Comparison of ENCODE assay signal across 8 mouse cellular contexts in the genomic region with DNA sequence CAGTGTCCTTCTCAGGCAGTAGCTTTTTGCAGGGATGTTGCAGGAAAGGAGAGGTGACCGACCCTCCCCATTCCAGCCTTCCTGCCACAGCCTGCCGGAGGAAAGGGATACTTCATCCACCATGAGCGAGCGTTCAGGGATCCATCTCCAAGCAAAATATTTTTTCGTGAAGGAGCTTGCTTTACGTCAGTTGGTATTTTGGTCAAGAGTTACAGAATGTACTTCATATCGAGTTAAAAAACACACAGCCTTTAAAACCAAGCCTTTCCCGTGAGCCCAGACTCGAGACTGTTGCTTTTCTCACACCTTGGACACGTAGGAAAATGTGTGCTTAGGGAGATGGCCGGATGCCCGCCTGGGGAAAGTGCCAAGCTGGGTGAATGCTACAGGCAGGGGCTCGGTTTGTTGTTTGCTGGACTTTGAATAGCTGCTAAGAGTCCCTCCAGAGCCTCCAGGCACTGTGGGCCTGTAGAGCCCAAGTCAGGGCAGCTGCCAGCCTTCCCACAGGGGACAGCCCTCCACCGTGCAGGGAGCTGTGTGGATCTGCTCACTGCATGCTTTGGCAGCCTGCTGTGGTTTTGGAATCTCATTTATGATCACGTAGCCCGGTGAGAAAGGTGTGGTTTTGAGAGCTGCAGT. TPM values are rescaled to one million over a fixed set of nuclear protein-coding genes. Genes with fewer than 3 reads are reported as not detected.
DNase-seq lines count a peak whose midpoint lies in the region; ATAC-seq and TF ChIP-seq lines count a peak whose summit lies in the region.

No protein-coding gene starts in this region.

- peak; percentile 61 for DNase-seq in brain, embryonic 18.5 days (ENCODE audit: low read depth, low spot score)
- DNase-seq in frontal cortex, postnatal 10 days (ENCODE audit: low spot score in 2 of 2): peak; percentile 76 to 82
- DNase-seq in heart, postnatal 36 days: peak; percentile 83 to 88
- DNase-seq in layer of hippocampus, postnatal 10 days (ENCODE audit: low spot score in 2 of 2): peak; percentile 90 to 91
- peak; percentile 90 to 94 for DNase-seq in lung, postnatal 4 days
- peak; percentile 89 for DNase-seq in testis, postnatal 10 days (ENCODE audit: low spot score)

- intact Hi-C loops in heart, postnatal 36 days (cut with DNase I): loop anchor here (1.0 to 2.0 kb wide), 3 partner anchors 26 to 43 kb away; no protein-coding TSS in a partner anchor

- H3K36me3 ChIP-seq in E14TG2a.4 (ENCODE audit: insufficient read depth, low read length): no peaks in the 10 kb centered on the region

- no peak for ATAC-seq in inflammation-experienced regulatory T-cells, adult 6 months

- peaks cover 47% of the 10 kb centered on the region for H3K4me1 ChIP-seq in E14TG2a.4 (replicated peaks; ENCODE audit: low read depth, low read length)

- peaks cover 2% of the 10 kb centered on the region; the same call in 1 of the 2 replicates for H3K27me3 ChIP-seq in E14TG2a.4 (ENCODE audit: insufficient read depth, low read length)

- peak overlapping the region; percentile 26; the same call in 1 of the 2 replicates for H3K4me3 ChIP-seq in E14TG2a.4 (replicated peaks; ENCODE audit: low read length)

- 0 out of 2 replicates have a peak, but pooled peaks cover 4% of the 10 kb centered on the region for H3K9me3 ChIP-seq in E14TG2a.4 (ENCODE audit: low read length)

- TF ChIP-seq CTCF in E14TG2a.4 (conservative IDR thresholded peaks at IDR 0.05; ENCODE audit: low read length): no peak

RNA-seq across cellular contexts. Expression of a gene that starts 20.6 kb away (rescaled TPM):
- 1 to 10 TPM; 1.9 to 2.2 TPM for total RNA-seq in heart, postnatal 36 days (2021)
- total RNA-seq in layer of hippocampus, postnatal 10 days (2021): 10 to 100 TPM; 43.9 to 52.3 TPM
- polyA plus RNA-seq in inflammation-experienced regulatory T-cells, adult 6 months (2017; shearing (Covaris generic)): under 1 TPM in 2 of 3 experiments, not detected in 1; 0.34 to 0.77 TPM

RNA-seq across cellular contexts. Expression of a gene that starts 44.4 kb away (rescaled TPM):
- total RNA-seq in heart, postnatal 36 days (2021): 10 to 100 TPM; 60.8 to 87.4 TPM
- 10 to 100 TPM; 18.5 to 23.7 TPM for total RNA-seq in layer of hippocampus, postnatal 10 days (2021)
- polyA plus RNA-seq in inflammation-experienced regulatory T-cells, adult 6 months (2017; shearing (Covaris generic)): not detected

Comparison
In these comparisons a context has a peak if more than half of its experiments do, and no peak if none do; other contexts are left out.
1. RNA of a gene that starts 20.6 kb away (total RNA-seq): 43.9 to 52.3 TPM in layer of hippocampus, postnatal 10 days; 1.9 to 2.2 TPM in heart, postnatal 36 days; every median in the first group is over 10 times any median in the second.
2. Peak in every context shown above with its lines, with median percentiles within 50 percentile points of each other: DNase-seq.